Mouse (Mus musculus) limb, embryonic 12.5 days (tissue): Measurements from ENCODE around the gene Pramel3. TPM values are rescaled to one million over a fixed set of nuclear protein-coding genes. Genes with fewer than 3 reads are reported as not detected.
"Not testable (repeated sequence)": the region's sequence is repeated elsewhere in the genome, so short reads cannot be mapped to it uniquely, and the experiment has no call there.

ENCODE experiments used
- ATAC-seq: fragments of 200-750 bp; cut with Nextera tagmentation; 2 replicates; pipeline ENCODE4 v1.8.0; 2017; ENCODE audit warnings: low read depth, moderate TSS enrichment; ENCODE audit not compliant: insufficient number of reproducible peaks, insufficient read depth, low FRiP score, low TSS enrichment
- H3K27ac ChIP-seq: fragments of 300-500 bp; sonication (generic); 2 replicates; pipeline ENCODE4 v1.5.1; 2016; ENCODE audit warnings: mild to moderate bottlenecking, moderate library complexity
- H3K27me3 ChIP-seq: fragments of 300-500 bp; sonication (generic); 2 replicates; pipeline ENCODE4 v1.6.1; 2016; ENCODE audit warnings: mild to moderate bottlenecking, moderate library complexity
- H3K36me3 ChIP-seq: fragments of 300-500 bp; sonication (generic); 2 replicates; pipeline ENCODE4 v1.6.1; 2016; ENCODE audit warnings: mild to moderate bottlenecking, moderate library complexity
- H3K4me1 ChIP-seq: fragments of 300-500 bp; sonication (generic); replicated peaks from 2 replicates; pipeline ENCODE4 v1.6.1; 2016
- H3K4me2 ChIP-seq: fragments of 300-500 bp; sonication (generic); 2 replicates; pipeline ENCODE4 v1.6.1; 2016; ENCODE audit warnings: mild to moderate bottlenecking, moderate library complexity
- H3K4me3 ChIP-seq: fragments of 300-500 bp; sonication (generic); replicated peaks from 2 replicates; pipeline ENCODE4 v1.5.1; 2016; ENCODE audit warnings: mild to moderate bottlenecking
- H3K9ac ChIP-seq: fragments of 300-500 bp; sonication (generic); replicated peaks from 2 replicates; pipeline ENCODE4 v1.6.1; 2016; ENCODE audit warnings: mild to moderate bottlenecking, moderate library complexity
- H3K9me3 ChIP-seq: fragments of 300-500 bp; sonication (generic); 2 replicates; pipeline ENCODE4 v1.6.1; 2016; ENCODE audit warnings: mild to moderate bottlenecking, moderate library complexity
- WGBS: fragments of 180-500 bp; shearing (Covaris S2); methylation state at CpG from one replicate; pipeline ENCODE4 v1.1.7; 2016; 5-methylcytosine and 5-hydroxymethylcytosine counted together
- polyA plus RNA-seq: library from polyadenylated mRNA; unstranded; fragments of >200 nt; fragmentation: Nextera tagmentation; extraction: Ambion mirVana; gene quantifications from 2 replicates; pipeline ENCODE4 v1.2.1, GENCODE M21; 2016

Pramel3 gene
- polyA plus RNA-seq: not detected in 2 replicates

- ATAC-seq, H3K4me2 ChIP-seq, H3K36me3 ChIP-seq, H3K4me1 ChIP-seq, H3K9ac ChIP-seq, H3K9me3 ChIP-seq, H3K27ac ChIP-seq, H3K27me3 ChIP-seq, H3K4me3 ChIP-seq: not testable (repeated sequence)
- WGBS: 96% methylated on average over 14 of the region's 14 CpGs
Observed at GRCm38 (mm10) chrX:135302007-135302406, at the start of gene Pramel3. Gene Pramel3, plus strand, starts transcription at chrX:135302307.

GRCm38 (mm10) chrX:135360685-135361084 lies 58.6 kb downstream of the Pramel3 start:
- not testable (repeated sequence) for ATAC-seq, H3K36me3 ChIP-seq, H3K4me1 ChIP-seq, H3K9ac ChIP-seq, H3K4me2 ChIP-seq, H3K9me3 ChIP-seq, H3K27ac ChIP-seq, H3K4me3 ChIP-seq, H3K27me3 ChIP-seq
- 23% methylated on average over 3 of the region's 6 CpGs for WGBS

- WGBS: no CpG with 5 or more reads among the region's 4 CpGs
- H3K9me3 ChIP-seq, H3K4me2 ChIP-seq, ATAC-seq, H3K27me3 ChIP-seq, H3K36me3 ChIP-seq, H3K9ac ChIP-seq, H3K4me3 ChIP-seq, H3K4me1 ChIP-seq, H3K27ac ChIP-seq: not testable (repeated sequence)
Observed at GRCm38 (mm10) chrX:135361943-135362342, 59.8 kb downstream of the Pramel3 start.

Other genes starting within 250 kb of the Pramel3 start
- gene Gm15023, start 124.7 kb upstream of the Pramel3 start, polyA plus RNA-seq: not detected in 2 replicates
- gene Tceal6, start 91.6 kb upstream of the Pramel3 start, polyA plus RNA-seq: 5.4 and 7.5 TPM in 2 replicates
- not detected in 2 replicates for gene Gm5128, start 71.0 kb downstream of the Pramel3 start, polyA plus RNA-seq
- gene Gm7903, start 131.5 kb downstream of the Pramel3 start, polyA plus RNA-seq: not detected in 2 replicates
- gene AV320801, start 192.3 kb downstream of the Pramel3 start, polyA plus RNA-seq: not detected in 2 replicates